Mouse (Mus musculus) intestine, embryonic 14.5 days (tissue): Measurements from ENCODE around the gene Prkd1. TPM values are rescaled to one million over a fixed set of nuclear protein-coding genes. Genes with fewer than 3 reads are reported as not detected.

Experiments
- ATAC-seq: fragments of 200-750 bp; cut with Nextera tagmentation; replicated peaks from 2 replicates; pipeline ENCODE4 v1.8.0; 2017; ENCODE audit warnings: low read depth, moderate number of reproducible peaks, moderate TSS enrichment, moderate library complexity; ENCODE audit not compliant: low FRiP score, low TSS enrichment
- DNase-seq: peaks from one replicate; pipeline ENCODE4 v3.0.0-alpha.2; 2018; ENCODE audit warnings: low spot score
- H3K27ac ChIP-seq: fragments of 300-500 bp; sonication (generic); 2 replicates; pipeline ENCODE4 v1.5.1; 2014; ENCODE audit warnings: low read depth, mild to moderate bottlenecking, control low read depth
- H3K27me3 ChIP-seq: fragments of 300-500 bp; sonication (generic); replicated peaks from 2 replicates; pipeline ENCODE4 v1.6.1; 2014; ENCODE audit warnings: low read length, control low read depth; ENCODE audit not compliant: control insufficient read depth, insufficient read depth
- H3K36me3 ChIP-seq: fragments of 300-500 bp; sonication (generic); 2 replicates; pipeline ENCODE4 v1.6.1; 2014; ENCODE audit warnings: low read length, control low read depth; ENCODE audit not compliant: control insufficient read depth, insufficient read depth
- H3K4me1 ChIP-seq: fragments of 300-500 bp; sonication (generic); replicated peaks from 2 replicates; pipeline ENCODE4 v1.6.1; 2014; ENCODE audit warnings: low read length, control low read depth, mixed read lengths; ENCODE audit not compliant: control insufficient read depth, insufficient read depth
- H3K4me2 ChIP-seq: fragments of 300-500 bp; sonication (generic); 2 replicates; pipeline ENCODE4 v1.6.1; 2014; ENCODE audit warnings: low read length
- H3K4me3 ChIP-seq: fragments of 300-500 bp; sonication (generic); 2 replicates; pipeline ENCODE4 v1.5.1; 2014; ENCODE audit warnings: low read depth, low read length, control low read depth, mixed read lengths
- H3K9ac ChIP-seq: fragments of 300-500 bp; sonication (generic); 2 replicates; pipeline ENCODE4 v1.6.1; 2014; ENCODE audit warnings: mild to moderate bottlenecking, low read length
- H3K9me3 ChIP-seq: fragments of 300-500 bp; sonication (generic); 2 replicates; pipeline ENCODE4 v1.6.1; 2016; ENCODE audit warnings: low read length, control low read depth; ENCODE audit not compliant: control insufficient read depth
- WGBS: fragments of 180-500 bp; shearing (Covaris S2); extraction: QIAGEN DNeasy Blood & Tissue Kit; methylation state at CpG from one replicate; pipeline ENCODE4 v1.1.7; 2014; 5-methylcytosine and 5-hydroxymethylcytosine counted together
- polyA plus RNA-seq: library from polyadenylated mRNA; unstranded; fragments of >200 nt; fragmentation: Nextera tagmentation; extraction: Ambion mirVana; gene quantifications from 2 replicates; pipeline ENCODE4 v1.2.1, GENCODE M21; 2014

Gene Prkd1
- polyA plus RNA-seq, 1 experiment from 2014 or later = 6.3 TPM

- H3K9me3 ChIP-seq = no peaks in the 10 kb centered on the region
- H3K4me1 ChIP-seq = no peaks in the 10 kb centered on the region
- no peak overlapping the region for H3K27ac ChIP-seq
- no peaks in the 10 kb centered on the region for H3K36me3 ChIP-seq
- ATAC-seq = no peak
- no peak overlapping the region for H3K4me3 ChIP-seq
- H3K9ac ChIP-seq = no peak overlapping the region
- H3K27me3 ChIP-seq = no peaks in the 10 kb centered on the region
- 59% methylated on average over 4 of the region's 4 CpGs for WGBS
- no peak for DNase-seq
- H3K4me2 ChIP-seq = no peak overlapping the region
Observed at GRCm38 (mm10) chr12:50624175-50624574, 24.7 kb downstream of the Prkd1 start.

- no peak overlapping the region for H3K4me2 ChIP-seq
- DNase-seq (no peak), ATAC-seq (no peak)
- H3K36me3 ChIP-seq = no peaks in the 10 kb centered on the region
- WGBS = 95% methylated on average over 1 of the region's 1 CpGs
- no peaks in the 10 kb centered on the region for H3K9me3 ChIP-seq
- no peak overlapping the region for H3K4me3 ChIP-seq
- no peak overlapping the region for H3K27ac ChIP-seq
- H3K4me1 ChIP-seq = no peaks in the 10 kb centered on the region
- H3K27me3 ChIP-seq = no peaks in the 10 kb centered on the region
- no peak overlapping the region for H3K9ac ChIP-seq
Observed at GRCm38 (mm10) chr12:50615852-50616251, 33.0 kb downstream of the Prkd1 start.

GRCm38 (mm10) chr12:50614341-50614740 is 34.6 kb downstream of the Prkd1 start:
- no peak overlapping the region for H3K27ac ChIP-seq
- no peaks in the 10 kb centered on the region for H3K9me3 ChIP-seq
- DNase-seq (no peak), ATAC-seq (no peak)
- no peaks in the 10 kb centered on the region for H3K36me3 ChIP-seq
- 62% methylated on average over 6 of the region's 6 CpGs for WGBS
- H3K4me3 ChIP-seq = no peak overlapping the region
- H3K9ac ChIP-seq = no peak overlapping the region
- H3K27me3 ChIP-seq = no peaks in the 10 kb centered on the region
- H3K4me2 ChIP-seq = no peak overlapping the region
- H3K4me1 ChIP-seq = no peaks in the 10 kb centered on the region

- H3K4me1 ChIP-seq = no peaks in the 10 kb centered on the region
- H3K4me3 ChIP-seq = no peak overlapping the region
- DNase-seq = no peak
- no peaks in the 10 kb centered on the region for H3K9me3 ChIP-seq
- WGBS = 58% methylated on average over 4 of the region's 4 CpGs
- no peaks in the 10 kb centered on the region for H3K27me3 ChIP-seq
- no peak overlapping the region for H3K4me2 ChIP-seq
- ATAC-seq = no peak
- H3K9ac ChIP-seq = no peak overlapping the region
- H3K27ac ChIP-seq = no peak overlapping the region
- no peaks in the 10 kb centered on the region for H3K36me3 ChIP-seq
Observed at GRCm38 (mm10) chr12:50606703-50607500, 42.0 kb downstream of the Prkd1 start.

GRCm38 (mm10) chr12:50599370-50599769 is 49.5 kb downstream of the Prkd1 start:
- Histone ChIP-seq H3K36me3 (no peaks in the 10 kb centered on the region), H3K27ac (no peak overlapping the region), H3K9me3 (no peaks in the 10 kb centered on the region), H3K27me3 (no peaks in the 10 kb centered on the region), H3K4me3 (no peak overlapping the region), H3K9ac (no peak overlapping the region), H3K4me2 (no peak overlapping the region), H3K4me1 (peaks cover 4% of the 10 kb centered on the region)
- no peak for ATAC-seq
- WGBS = 79% methylated on average over 1 of the region's 1 CpGs
- DNase-seq = no peak

- H3K36me3 ChIP-seq = no peaks in the 10 kb centered on the region
- H3K4me2 ChIP-seq = no peak overlapping the region
- H3K4me3 ChIP-seq = no peak overlapping the region
- WGBS = 72% methylated on average over 9 of the region's 9 CpGs
- no peaks in the 10 kb centered on the region for H3K9me3 ChIP-seq
- ATAC-seq = no peak
- peaks cover 4% of the 10 kb centered on the region for H3K4me1 ChIP-seq
- no peaks in the 10 kb centered on the region for H3K27me3 ChIP-seq
- no peak overlapping the region for H3K27ac ChIP-seq
- no peak overlapping the region for H3K9ac ChIP-seq
- no peak for DNase-seq
Observed at GRCm38 (mm10) chr12:50598053-50598988, 50.6 kb downstream of the Prkd1 start.

GRCm38 (mm10) chr12:50597467-50597866 is 51.4 kb downstream of the Prkd1 start:
- no peaks in the 10 kb centered on the region for H3K36me3 ChIP-seq
- peaks cover 4% of the 10 kb centered on the region for H3K4me1 ChIP-seq
- no peaks in the 10 kb centered on the region for H3K27me3 ChIP-seq
- H3K27ac ChIP-seq = no peak overlapping the region
- 92% methylated on average over 4 of the region's 4 CpGs for WGBS
- H3K4me2 ChIP-seq = no peak overlapping the region
- no peak overlapping the region for H3K4me3 ChIP-seq
- H3K9ac ChIP-seq = no peak overlapping the region
- no peak for ATAC-seq
- DNase-seq = no peak
- no peaks in the 10 kb centered on the region for H3K9me3 ChIP-seq

GRCm38 (mm10) chr12:50595777-50596176 is 53.1 kb downstream of the Prkd1 start:
- H3K36me3 ChIP-seq = no peaks in the 10 kb centered on the region
- peaks cover 4% of the 10 kb centered on the region for H3K4me1 ChIP-seq
- no peak for ATAC-seq
- H3K4me3 ChIP-seq = no peak overlapping the region
- no peaks in the 10 kb centered on the region for H3K27me3 ChIP-seq
- H3K9me3 ChIP-seq = no peaks in the 10 kb centered on the region
- no peak for DNase-seq
- no peak overlapping the region for H3K9ac ChIP-seq
- H3K4me2 ChIP-seq = no peak overlapping the region
- no peak overlapping the region for H3K27ac ChIP-seq
- WGBS = 71% methylated on average over 5 of the region's 5 CpGs
